Mouse (Mus musculus) E14TG2a.4 (cell line): ENCODE measurements around the gene Arid1a.

Experiments used
- H3K27me3 ChIP-seq: 2 replicates; pipeline ENCODE4 v1.6.1; 2014; ENCODE audit warnings: low read length, control low read depth; ENCODE audit not compliant: insufficient read depth
- H3K36me3 ChIP-seq: 2 replicates; pipeline ENCODE4 v1.6.1; 2014; ENCODE audit warnings: low read length, control low read depth; ENCODE audit not compliant: insufficient read depth
- H3K4me1 ChIP-seq: replicated peaks from 2 replicates; pipeline ENCODE4 v1.6.1; 2014; ENCODE audit warnings: low read depth, low read length, control low read depth
- H3K4me3 ChIP-seq: replicated peaks from 2 replicates; pipeline ENCODE4 v1.5.1; 2014; ENCODE audit warnings: mild to moderate bottlenecking, low read length
- H3K9me3 ChIP-seq: 2 replicates; pipeline ENCODE4 v1.6.1; 2014; ENCODE audit warnings: low read length, control low read depth
- CTCF ChIP-seq: conservative IDR thresholded peaks from 2 replicates; pipeline ENCODE4 v1.5.1; 2014; ENCODE audit warnings: low read length
- NANOG ChIP-seq: IDR thresholded peaks from 2 replicates; pipeline ENCODE4 v1.6.1; 2014; ENCODE audit warnings: borderline replicate concordance, low read length, mixed read lengths
- POU5F1 ChIP-seq: IDR thresholded peaks from 2 replicates; pipeline ENCODE4 v1.6.1; 2014; ENCODE audit warnings: low read length, borderline replicate concordance

The Arid1a gene

GRCm38 (mm10) chr4:133757269-133757835 is 783 bp upstream of the Arid1a start:
- Histone ChIP-seq H3K36me3 (no peaks in the 10 kb centered on the region), H3K4me1 (peaks cover 32% of the 10 kb centered on the region), H3K27me3 (peaks cover 8% of the 10 kb centered on the region), H3K4me3 (peak overlapping the region; percentile 94), H3K9me3 (no peaks in the 10 kb centered on the region)
- TF ChIP-seq CTCF (no peak), NANOG (no peak; the same call in 1 of the 2 replicates), POU5F1 (no peak)

GRCm38 (mm10) chr4:133755861-133756371 is 653 bp downstream of the Arid1a start:
- H3K36me3 ChIP-seq = peaks cover 6% of the 10 kb centered on the region; the same call in 1 of the 2 replicates
- H3K4me3 ChIP-seq = peak overlapping the region; percentile 94
- H3K27me3 ChIP-seq = no peaks in the 10 kb centered on the region
- no peaks in the 10 kb centered on the region for H3K9me3 ChIP-seq
- peaks cover 38% of the 10 kb centered on the region for H3K4me1 ChIP-seq
- no peak for TF ChIP-seq NANOG
- TF ChIP-seq POU5F1 = no peak
- no peak for TF ChIP-seq CTCF

- peaks cover 14% of the 10 kb centered on the region for H3K36me3 ChIP-seq
- H3K4me1 ChIP-seq = peaks cover 46% of the 10 kb centered on the region
- peak overlapping the region; percentile 94 for H3K4me3 ChIP-seq
- TF ChIP-seq NANOG (no peak), CTCF (no peak)
- H3K9me3 ChIP-seq = no peaks in the 10 kb centered on the region
- no peaks in the 10 kb centered on the region for H3K27me3 ChIP-seq
These were observed 1.5 kb downstream of the Arid1a start for GRCm38 (mm10) chr4:133754871-133755765.

- peaks cover 48% of the 10 kb centered on the region for H3K4me1 ChIP-seq
- peak overlapping the region; percentile 94 for H3K4me3 ChIP-seq
- H3K36me3 ChIP-seq = peaks cover 20% of the 10 kb centered on the region
- no peaks in the 10 kb centered on the region for H3K9me3 ChIP-seq
- H3K27me3 ChIP-seq = no peaks in the 10 kb centered on the region
- TF ChIP-seq NANOG (no peak), POU5F1 (no peak), CTCF (no peak)
These were observed 2.3 kb downstream of the Arid1a start for GRCm38 (mm10) chr4:133754238-133754637.

DNA sequence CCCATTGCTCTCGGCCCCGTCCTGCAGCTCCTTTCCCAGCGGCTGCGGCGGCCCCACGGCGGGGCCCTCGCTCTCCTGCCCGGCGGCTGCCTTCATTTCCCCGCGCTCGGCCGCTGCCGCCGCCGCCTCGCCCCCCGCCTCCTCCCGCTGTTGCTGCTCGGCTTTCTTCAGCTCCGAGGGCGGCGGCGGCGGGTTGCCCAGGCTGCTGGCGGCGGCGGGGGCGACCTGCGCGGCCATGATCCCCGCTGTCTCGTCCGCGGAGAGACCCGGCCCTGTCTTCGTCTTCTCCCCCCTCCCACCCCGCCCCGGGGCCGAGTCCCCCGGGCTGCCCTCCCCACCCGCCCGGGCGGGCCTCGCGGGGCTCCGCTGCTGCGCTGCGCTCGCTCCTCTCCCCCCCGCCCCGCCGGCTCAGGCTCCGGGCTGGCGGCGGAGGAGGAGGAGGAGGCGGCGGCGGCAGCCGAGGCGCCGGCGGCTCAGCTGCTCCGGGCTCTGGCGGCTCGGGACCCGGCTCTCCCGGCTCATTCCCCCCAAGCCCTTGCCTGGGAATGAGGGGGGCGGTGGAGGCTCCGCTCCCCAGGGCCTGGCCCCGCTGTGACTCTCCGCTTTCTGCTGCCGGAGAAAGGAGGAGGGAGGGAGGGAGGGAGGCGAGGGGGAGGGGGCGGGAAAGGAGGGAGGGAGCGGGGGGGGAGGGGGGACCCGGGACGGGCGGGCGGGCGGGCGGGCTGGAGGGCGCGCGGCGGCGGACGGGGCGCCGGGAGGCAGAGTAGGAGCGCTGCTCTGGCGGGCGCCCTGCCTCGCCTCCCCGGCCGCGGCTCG is 3.0 kb downstream of the Arid1a start:
- no peaks in the 10 kb centered on the region for H3K9me3 ChIP-seq
- no peaks in the 10 kb centered on the region for H3K27me3 ChIP-seq
- peak overlapping the region; percentile 94 for H3K4me3 ChIP-seq
- TF ChIP-seq POU5F1 (no peak), CTCF (no peak), NANOG (no peak)
- H3K36me3 ChIP-seq = peaks cover 27% of the 10 kb centered on the region
- H3K4me1 ChIP-seq = peaks cover 48% of the 10 kb centered on the region

- Histone ChIP-seq H3K9me3 (no peaks in the 10 kb centered on the region), H3K4me3 (peak overlapping the region; percentile 94), H3K4me1 (peaks cover 54% of the 10 kb centered on the region), H3K27me3 (no peaks in the 10 kb centered on the region), H3K36me3 (peaks cover 35% of the 10 kb centered on the region)
- TF ChIP-seq POU5F1 = no peak
- no peak for TF ChIP-seq CTCF
- TF ChIP-seq NANOG = no peak
These were observed 3.9 kb downstream of the Arid1a start for GRCm38 (mm10) chr4:133752449-133753374.
